Mouse (Mus musculus): Measurements from ENCODE around the gene Krt7. TPM values are rescaled to one million over a fixed set of nuclear protein-coding genes. Genes with fewer than 3 reads are reported as not detected.
A peak's percentile ranks its signal among the peaks of the same experiment; 100 is the strongest.

Gene Krt7
- 86.1 and 89.0 TPM in 2 replicates for polyA plus RNA-seq (2015; fragmentation: Nextera tagmentation; extraction: Ambion mirVana)

DNA sequence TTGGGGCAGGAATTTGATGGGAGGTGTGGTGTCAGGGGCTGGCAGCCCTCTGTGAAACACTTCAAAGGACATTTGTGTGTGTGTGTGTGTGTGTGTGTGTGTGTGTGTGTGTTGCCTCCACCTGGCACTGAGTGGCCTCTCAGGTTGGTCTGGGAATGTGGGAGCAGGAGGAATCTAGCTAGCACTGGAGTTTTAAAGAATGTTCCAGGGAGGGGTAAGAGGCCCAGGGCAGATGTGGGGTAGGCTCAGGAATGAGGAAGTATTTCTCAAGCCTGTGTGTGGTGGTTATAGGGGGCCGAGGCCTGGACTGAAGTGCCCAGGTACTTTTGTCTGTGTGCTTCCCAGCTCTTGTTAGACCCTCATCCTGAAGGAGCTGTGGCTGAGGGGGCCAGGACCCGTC is at the start of gene Krt7:
TSS of gene Krt7 (plus strand) at position 269 of the 400 bp plus-strand sequence.
- H3K36me3 ChIP-seq (ENCODE audit: control insufficient read depth, insufficient read depth): no peaks in the 10 kb centered on the region
- peak within 1 kb of the TSS; percentile 64 for H3K4me2 ChIP-seq (replicated peaks; ENCODE audit: low read depth)
- 8% methylated on average over 2 of the region's 2 CpGs for WGBS
- H3K9me3 ChIP-seq (ENCODE audit: control insufficient read depth): no peaks in the 10 kb centered on the region
- H3K9ac ChIP-seq (ENCODE audit: low read depth, low read length): peak within 1 kb of the TSS; percentile 43
- peak; percentile 44 for ATAC-seq
- H3K4me3 ChIP-seq (ENCODE audit: low read depth, low read length): peak within 1 kb of the TSS; percentile 36
- no peak for TF ChIP-seq CTCF (IDR thresholded peaks at IDR 0.05; ENCODE audit: low read depth)
- H3K27me3 ChIP-seq (replicated peaks; ENCODE audit: control insufficient read depth, insufficient read depth, low read length): no peaks in the 10 kb centered on the region
- peak within 1 kb of the TSS; percentile 41; the same call in 1 of the 2 replicates for H3K27ac ChIP-seq (ENCODE audit: low read depth, low read length)
- H3K4me1 ChIP-seq (replicated peaks; ENCODE audit: control insufficient read depth, insufficient read depth, low read length): 0 out of 2 replicates have a peak, but pooled peaks cover 7% of the 10 kb centered on the region

DNA sequence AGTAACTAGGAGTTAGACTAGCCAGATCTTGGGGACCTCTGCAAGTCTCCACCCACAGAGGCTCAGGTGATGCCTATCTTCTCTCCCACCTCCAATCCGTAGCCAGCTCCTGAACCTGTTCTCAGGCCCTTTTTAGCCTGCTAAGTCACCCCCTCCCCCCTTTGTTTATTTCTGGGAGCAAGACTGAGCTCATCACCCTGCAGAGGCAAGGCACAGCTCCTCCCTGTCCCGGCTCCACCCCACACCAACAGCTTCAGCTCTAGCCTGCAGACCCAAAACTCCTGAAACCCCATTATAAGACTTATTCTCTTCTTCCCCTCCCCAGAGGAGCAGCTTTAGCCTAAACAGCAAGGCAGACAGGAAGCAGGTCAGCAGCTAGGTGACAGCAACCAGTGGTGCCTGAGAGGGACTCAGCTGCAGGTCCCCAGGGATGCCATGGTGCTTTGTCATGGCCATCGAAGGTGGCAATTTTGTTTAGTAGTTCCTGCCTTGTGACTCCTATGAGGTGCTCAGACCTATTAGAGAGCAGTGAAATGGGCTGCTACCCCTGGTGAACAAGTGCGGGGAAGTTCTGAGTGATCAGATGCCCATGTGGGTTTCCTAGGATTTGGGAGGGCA is 48.3 kb upstream of the Krt7 start:
- Histone ChIP-seq H3K4me3 (ENCODE audit: low read depth, low read length) (no peak overlapping the region), H3K4me2 (replicated peaks; ENCODE audit: low read depth) (no peak overlapping the region), H3K9me3 (ENCODE audit: control insufficient read depth) (no peaks in the 10 kb centered on the region), H3K36me3 (ENCODE audit: control insufficient read depth, insufficient read depth) (no peaks in the 10 kb centered on the region), H3K27ac (ENCODE audit: low read depth, low read length) (no peak overlapping the region), H3K9ac (ENCODE audit: low read depth, low read length) (no peak overlapping the region), H3K27me3 (replicated peaks; ENCODE audit: control insufficient read depth, insufficient read depth, low read length) (no peaks in the 10 kb centered on the region), H3K4me1 (replicated peaks; ENCODE audit: control insufficient read depth, insufficient read depth, low read length) (no peaks in the 10 kb centered on the region)
- TF ChIP-seq CTCF (IDR thresholded peaks at IDR 0.05; ENCODE audit: low read depth): no peak
- 56% methylated on average over 4 of the region's 4 CpGs for WGBS
- ATAC-seq: no peak

DNA sequence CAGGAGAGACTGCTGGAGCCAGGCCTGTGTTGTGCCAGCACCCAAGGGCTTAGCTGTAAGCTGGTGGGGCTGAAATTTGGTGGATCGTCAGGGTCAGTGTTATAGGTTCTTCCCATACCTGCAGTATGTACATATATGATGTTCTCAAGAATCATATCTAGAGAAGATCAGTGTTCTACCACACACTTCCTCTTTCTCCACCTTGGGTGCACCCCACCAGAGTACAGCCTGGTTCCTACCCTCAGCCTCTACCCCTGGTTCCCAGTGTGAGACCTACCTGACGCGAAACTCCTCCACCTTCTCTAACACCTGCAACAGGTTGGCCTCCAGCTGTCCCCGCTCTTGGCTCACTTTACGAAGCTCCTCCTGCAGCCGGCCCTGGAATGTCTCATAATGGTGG is 46.9 kb upstream of the Krt7 start:
- Histone ChIP-seq H3K4me2 (replicated peaks; ENCODE audit: low read depth) (no peak overlapping the region), H3K36me3 (ENCODE audit: control insufficient read depth, insufficient read depth) (no peaks in the 10 kb centered on the region), H3K27ac (ENCODE audit: low read depth, low read length) (no peak overlapping the region), H3K27me3 (replicated peaks; ENCODE audit: control insufficient read depth, insufficient read depth, low read length) (no peaks in the 10 kb centered on the region), H3K4me1 (replicated peaks; ENCODE audit: control insufficient read depth, insufficient read depth, low read length) (no peaks in the 10 kb centered on the region), H3K9me3 (ENCODE audit: control insufficient read depth) (no peaks in the 10 kb centered on the region), H3K4me3 (ENCODE audit: low read depth, low read length) (no peak overlapping the region), H3K9ac (ENCODE audit: low read depth, low read length) (no peak overlapping the region)
- TF ChIP-seq CTCF (IDR thresholded peaks at IDR 0.05; ENCODE audit: low read depth): no peak
- ATAC-seq: no peak
- 80% methylated on average over 6 of the region's 6 CpGs for WGBS

DNA sequence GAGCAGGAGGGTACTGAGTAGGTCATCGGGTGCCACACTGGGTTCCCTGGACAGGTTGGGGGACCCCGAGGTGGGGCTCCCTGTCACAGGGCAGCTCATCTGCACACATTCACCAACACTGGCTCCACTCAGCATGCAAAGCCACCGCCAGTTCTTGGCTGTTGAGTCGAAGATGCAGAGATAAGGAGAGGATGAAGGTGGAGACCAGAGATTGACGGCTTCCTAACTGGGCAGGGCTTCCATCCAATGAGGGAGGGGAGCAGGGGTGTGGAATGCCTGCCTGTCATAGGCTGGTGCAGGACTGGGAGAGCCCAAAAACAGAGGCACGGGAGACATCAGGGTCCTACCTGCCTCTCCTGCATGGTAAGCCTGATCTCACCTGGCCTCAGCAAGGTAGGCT is 46.4 kb upstream of the Krt7 start:
- no peaks in the 10 kb centered on the region for H3K36me3 ChIP-seq (ENCODE audit: control insufficient read depth, insufficient read depth)
- H3K9ac ChIP-seq (ENCODE audit: low read depth, low read length): no peak overlapping the region
- H3K4me1 ChIP-seq (replicated peaks; ENCODE audit: control insufficient read depth, insufficient read depth, low read length): no peaks in the 10 kb centered on the region
- H3K9me3 ChIP-seq (ENCODE audit: control insufficient read depth): no peaks in the 10 kb centered on the region
- no peak overlapping the region for H3K4me2 ChIP-seq (replicated peaks; ENCODE audit: low read depth)
- no peak overlapping the region for H3K4me3 ChIP-seq (ENCODE audit: low read depth, low read length)
- no peaks in the 10 kb centered on the region for H3K27me3 ChIP-seq (replicated peaks; ENCODE audit: control insufficient read depth, insufficient read depth, low read length)
- ATAC-seq: no peak
- H3K27ac ChIP-seq (ENCODE audit: low read depth, low read length): no peak overlapping the region
- 52% methylated on average over 6 of the region's 6 CpGs for WGBS
- no peak for TF ChIP-seq CTCF (IDR thresholded peaks at IDR 0.05; ENCODE audit: low read depth)

DNA sequence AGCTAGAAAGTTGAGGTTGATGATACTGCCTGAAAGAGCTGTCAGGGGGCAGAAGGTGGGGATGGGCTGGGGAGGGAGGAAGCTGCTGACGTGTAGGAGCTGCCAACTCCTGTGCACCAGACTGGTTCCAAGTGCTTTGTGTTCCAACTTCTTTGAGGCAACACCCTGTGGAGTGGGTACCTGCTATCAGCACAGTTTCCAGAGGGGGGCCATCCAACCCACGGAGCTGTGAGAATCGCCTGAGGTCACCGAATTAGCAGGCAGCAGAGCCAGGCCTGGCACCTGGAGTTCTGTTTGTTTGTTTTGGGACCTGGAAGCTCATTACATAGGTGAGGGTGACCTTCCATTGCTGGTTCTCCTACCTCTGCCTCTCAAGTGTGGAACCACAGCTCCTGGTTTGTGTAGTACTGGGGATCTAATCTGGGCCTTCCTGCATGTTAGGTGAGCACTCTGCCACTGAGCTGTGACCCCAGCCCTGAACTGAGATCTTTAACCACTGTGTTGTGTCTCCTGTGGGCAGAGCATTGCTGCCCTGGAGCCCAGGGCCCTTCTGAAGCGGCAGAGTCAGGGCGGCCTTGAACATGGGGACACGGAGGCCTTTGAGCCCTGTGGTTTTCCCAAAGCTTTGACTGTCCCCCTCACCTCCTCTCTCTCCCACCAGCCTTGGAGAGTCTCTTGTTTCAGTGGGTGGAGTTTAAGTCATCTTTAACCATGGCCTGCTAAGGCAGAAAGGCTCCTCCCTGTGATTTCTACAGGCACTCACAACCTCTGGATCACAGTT is 45.8 kb upstream of the Krt7 start:
- 70% methylated on average over 7 of the region's 7 CpGs for WGBS
- no peak for TF ChIP-seq CTCF (IDR thresholded peaks at IDR 0.05; ENCODE audit: low read depth)
- H3K27me3 ChIP-seq (replicated peaks; ENCODE audit: control insufficient read depth, insufficient read depth, low read length): no peaks in the 10 kb centered on the region
- no peaks in the 10 kb centered on the region; the same call in 1 of the 2 replicates for H3K4me1 ChIP-seq (replicated peaks; ENCODE audit: control insufficient read depth, insufficient read depth, low read length)
- no peaks in the 10 kb centered on the region for H3K9me3 ChIP-seq (ENCODE audit: control insufficient read depth)
- H3K36me3 ChIP-seq (ENCODE audit: control insufficient read depth, insufficient read depth): no peaks in the 10 kb centered on the region
- no peak overlapping the region for H3K27ac ChIP-seq (ENCODE audit: low read depth, low read length)
- ATAC-seq: no peak
- H3K4me3 ChIP-seq (ENCODE audit: low read depth, low read length): no peak overlapping the region
- H3K4me2 ChIP-seq (replicated peaks; ENCODE audit: low read depth): no peak overlapping the region
- no peak overlapping the region for H3K9ac ChIP-seq (ENCODE audit: low read depth, low read length)

DNA sequence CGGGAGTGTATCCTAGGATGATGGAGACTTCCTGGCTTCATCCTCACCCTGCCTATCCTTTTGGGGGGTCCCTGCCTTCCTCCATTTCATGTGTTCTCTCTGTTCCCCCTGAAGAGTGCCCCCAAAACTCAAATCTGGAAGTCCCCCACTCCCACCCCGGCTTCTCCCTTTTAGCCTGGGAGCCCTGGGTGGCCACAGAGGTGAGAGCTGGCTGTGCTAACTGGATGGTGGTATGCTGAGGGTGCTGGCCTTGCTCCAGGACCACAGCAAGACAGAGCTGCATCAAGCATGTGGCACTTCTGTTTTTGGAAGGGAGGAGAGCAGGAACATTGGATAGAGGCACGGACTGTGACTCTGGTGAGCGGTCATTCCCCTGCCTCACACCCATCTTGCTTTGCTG is 45.1 kb upstream of the Krt7 start:
- no peak overlapping the region for H3K27ac ChIP-seq (ENCODE audit: low read depth, low read length)
- H3K4me1 ChIP-seq (replicated peaks; ENCODE audit: control insufficient read depth, insufficient read depth, low read length): no peaks in the 10 kb centered on the region; the same call in 1 of the 2 replicates
- TF ChIP-seq CTCF (IDR thresholded peaks at IDR 0.05; ENCODE audit: low read depth): no peak
- H3K9me3 ChIP-seq (ENCODE audit: control insufficient read depth): no peaks in the 10 kb centered on the region
- H3K4me3 ChIP-seq (ENCODE audit: low read depth, low read length): no peak overlapping the region
- 74% methylated on average over 4 of the region's 4 CpGs for WGBS
- H3K9ac ChIP-seq (ENCODE audit: low read depth, low read length): no peak overlapping the region
- no peak for ATAC-seq
- no peak overlapping the region for H3K4me2 ChIP-seq (replicated peaks; ENCODE audit: low read depth)
- H3K27me3 ChIP-seq (replicated peaks; ENCODE audit: control insufficient read depth, insufficient read depth, low read length): no peaks in the 10 kb centered on the region
- H3K36me3 ChIP-seq (ENCODE audit: control insufficient read depth, insufficient read depth): no peaks in the 10 kb centered on the region
